Mouse (Mus musculus): ENCODE measurements around the gene Dynlt1a. TPM values are rescaled to one million over a fixed set of nuclear protein-coding genes. Genes with fewer than 3 reads are reported as not detected.
"Not testable (repeated sequence)": the region's sequence is repeated elsewhere in the genome, so short reads cannot be mapped to it uniquely, and the experiment has no call there.

Dynlt1a gene
- polyA plus RNA-seq (2017; shearing (Covaris generic)) = 1 to 10 TPM; 7.5 to 8.5 TPM

DNA sequence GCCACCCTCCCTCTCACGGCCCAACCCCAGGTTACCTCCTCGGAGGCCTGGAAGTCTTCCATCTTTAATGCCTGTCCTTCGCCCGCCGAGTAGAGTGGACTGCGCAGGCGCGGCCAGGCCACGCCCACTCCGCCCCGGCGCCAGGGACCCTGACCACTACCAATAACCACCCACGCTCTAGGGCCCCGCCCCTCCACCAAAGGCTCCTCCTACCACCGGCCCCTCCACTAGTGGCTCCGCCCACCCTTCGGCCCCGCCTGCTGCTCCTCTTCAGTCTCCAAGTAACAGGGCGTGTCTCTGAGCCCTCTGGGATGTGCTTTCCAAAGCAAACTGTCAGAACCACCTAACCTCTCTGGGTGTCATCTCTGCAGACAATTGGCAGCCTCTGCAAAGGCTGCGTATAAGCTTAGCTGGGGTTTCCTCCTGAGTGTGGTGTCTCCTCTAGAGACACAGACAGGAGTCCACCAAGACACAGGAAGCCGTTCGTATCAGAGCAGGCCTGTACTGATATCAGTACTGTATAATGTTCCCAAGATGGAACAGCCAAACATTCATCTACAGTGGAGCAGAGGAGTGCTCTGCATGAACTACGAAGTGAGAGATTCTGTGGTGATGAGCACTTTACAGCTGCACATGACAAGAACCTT, at the start of gene Dynlt1a:
Dynlt1a (minus strand) TSS at position 162 of the 647 bp plus-strand sequence.
- peak; percentile 89 for ATAC-seq

DNA sequence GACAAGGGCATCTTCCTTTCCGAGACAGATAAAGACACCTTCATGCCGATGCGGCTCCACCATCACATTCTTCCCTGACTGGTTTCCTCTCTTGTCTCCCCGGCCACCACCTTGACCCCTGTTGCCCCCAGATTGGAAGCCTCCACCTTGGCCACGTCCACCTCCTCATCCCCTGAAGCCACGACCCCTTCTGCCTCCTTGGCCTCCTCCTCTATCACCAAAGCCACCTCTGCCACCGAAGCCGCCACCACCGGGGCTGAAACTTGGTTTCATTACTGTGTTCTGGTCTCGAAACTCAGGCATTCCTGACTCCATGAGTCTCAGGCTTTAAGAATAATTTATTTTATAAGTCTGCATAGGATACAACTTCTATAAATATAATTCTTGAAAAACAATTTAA, 38.0 kb upstream of the Dynlt1a start:
- ATAC-seq = not testable (repeated sequence)

DNA sequence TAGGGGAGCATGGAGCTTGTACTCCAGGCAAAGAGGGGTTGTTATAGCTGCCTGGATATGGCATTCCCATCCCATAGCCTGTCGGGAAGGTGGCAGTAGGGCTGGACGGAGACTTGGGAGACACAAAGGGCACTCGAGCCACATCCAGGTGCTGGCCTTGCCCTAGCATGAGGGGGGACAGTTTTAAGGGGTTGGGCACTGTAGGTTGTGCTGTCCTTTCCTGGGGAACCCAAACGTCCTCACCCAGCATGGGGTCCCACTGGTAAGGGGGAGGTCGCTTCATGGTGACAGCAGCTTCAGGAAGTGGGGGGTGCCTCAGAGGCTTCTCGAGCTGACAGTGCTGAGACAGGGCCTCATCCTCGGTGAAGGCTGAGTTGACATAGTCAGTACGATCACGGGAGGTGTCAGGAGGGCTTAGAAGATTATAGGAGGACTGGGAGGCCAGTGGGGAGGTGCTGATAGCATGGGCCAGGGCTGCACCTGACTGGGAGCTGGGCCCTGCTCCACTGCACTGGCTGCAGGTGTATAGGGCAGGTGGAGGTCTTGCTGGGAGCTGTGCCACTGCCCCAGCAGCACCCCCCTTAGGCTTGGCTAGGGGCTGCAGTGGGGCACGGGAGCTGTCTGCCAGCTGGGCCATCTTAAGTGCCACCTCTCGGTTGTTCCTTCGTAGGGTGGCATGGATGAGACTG, 25.4 kb upstream of the Dynlt1a start:
- not testable (repeated sequence) for ATAC-seq

DNA sequence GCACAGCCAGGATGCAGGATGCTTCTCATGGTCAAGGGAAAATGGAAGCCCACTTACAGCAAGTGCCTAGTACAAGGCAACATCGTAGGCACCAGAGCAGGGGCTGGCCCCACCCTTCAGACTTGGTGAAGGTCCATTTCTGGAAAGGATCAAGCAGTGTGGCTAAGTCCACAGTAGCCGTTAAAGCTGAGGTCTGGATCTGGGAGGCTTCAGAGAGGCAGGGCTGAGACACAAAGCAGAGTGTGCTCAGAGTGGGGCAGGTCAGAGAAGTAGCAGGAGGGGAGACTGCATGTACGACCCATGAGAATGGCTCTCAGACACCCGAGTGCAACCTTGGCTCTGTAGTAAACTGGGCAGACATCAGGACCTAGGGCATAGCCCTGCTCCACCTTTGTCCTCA, 11.7 kb upstream of the Dynlt1a start:
- ATAC-seq = not testable (repeated sequence)

DNA sequence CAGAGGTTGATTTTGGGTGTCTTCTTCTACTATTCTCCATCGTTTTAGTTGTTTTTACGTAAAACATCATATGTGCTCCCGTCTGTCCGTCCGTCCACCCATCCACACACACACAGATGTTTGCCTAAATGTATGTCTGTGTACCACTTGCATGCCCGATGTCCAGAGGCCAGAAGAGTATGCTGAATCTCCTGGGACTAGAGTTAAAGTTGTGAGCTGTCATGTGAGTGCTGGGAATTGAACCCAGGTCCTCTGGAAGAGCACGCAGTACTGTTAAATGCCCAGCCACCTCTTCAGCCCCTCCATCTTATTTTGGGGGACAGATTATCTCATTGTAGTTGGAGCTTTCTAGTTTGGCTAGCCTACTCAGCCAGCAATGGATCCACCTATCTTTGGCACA, 10.3 kb upstream of the Dynlt1a start:
- not testable (repeated sequence) for ATAC-seq

DNA sequence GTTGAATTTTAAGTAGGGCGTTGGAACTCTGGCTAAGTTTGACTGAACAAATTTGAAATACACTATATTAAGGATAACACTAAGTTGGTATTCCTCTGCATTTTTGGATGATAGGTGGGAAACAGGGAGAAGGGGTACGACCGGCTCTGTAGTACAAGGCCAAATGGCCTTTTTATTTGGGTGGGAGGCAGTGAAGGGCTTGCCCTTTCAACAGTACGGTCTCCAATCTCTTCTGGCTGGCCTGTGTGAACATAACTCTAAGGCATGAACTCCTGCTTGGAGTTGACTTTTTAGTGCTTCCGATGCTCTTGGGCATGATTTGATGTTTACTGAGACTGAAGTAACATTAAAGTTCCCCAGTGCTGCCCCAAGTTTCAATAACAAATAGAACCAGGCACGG, 8.2 kb upstream of the Dynlt1a start:
- not testable (repeated sequence) for ATAC-seq

DNA sequence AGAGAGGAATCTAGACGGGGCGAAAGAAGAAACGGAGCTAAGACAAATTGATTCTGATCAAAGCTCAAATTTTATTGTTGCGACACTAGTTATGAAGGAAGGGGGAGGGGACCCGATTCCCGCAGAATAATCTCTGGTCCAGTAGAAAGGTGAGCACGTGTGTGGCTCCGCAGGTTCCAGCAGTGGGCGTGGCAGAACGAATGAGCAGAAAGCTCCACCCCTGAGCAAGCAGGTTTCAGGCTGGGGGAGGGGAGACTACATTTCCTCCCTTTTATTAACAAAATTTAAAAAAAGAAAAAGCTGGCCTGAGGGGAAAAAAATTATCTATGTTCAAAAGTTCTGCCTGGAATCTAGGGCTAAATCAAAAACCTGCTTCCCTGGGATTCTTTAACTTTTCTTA, 7.7 kb upstream of the Dynlt1a start:
- ATAC-seq = not testable (repeated sequence)

DNA sequence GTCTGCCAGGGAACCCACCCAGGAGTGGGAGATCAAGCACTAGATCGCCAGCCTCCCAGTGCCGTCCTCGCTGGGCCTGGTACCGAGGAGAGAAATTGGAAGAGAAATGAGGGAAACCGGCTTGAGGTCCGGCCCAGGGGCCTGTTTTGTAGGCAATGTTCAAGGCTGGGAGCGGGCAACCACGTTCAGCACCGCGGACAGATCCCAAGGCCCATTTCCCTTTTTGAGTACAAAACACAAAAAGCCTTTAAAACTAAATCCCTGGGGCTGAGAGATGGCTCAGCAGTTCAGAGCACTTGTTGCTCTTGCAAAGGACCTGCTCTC, 4.4 kb upstream of the Dynlt1a start:
- not testable (repeated sequence) for ATAC-seq

DNA sequence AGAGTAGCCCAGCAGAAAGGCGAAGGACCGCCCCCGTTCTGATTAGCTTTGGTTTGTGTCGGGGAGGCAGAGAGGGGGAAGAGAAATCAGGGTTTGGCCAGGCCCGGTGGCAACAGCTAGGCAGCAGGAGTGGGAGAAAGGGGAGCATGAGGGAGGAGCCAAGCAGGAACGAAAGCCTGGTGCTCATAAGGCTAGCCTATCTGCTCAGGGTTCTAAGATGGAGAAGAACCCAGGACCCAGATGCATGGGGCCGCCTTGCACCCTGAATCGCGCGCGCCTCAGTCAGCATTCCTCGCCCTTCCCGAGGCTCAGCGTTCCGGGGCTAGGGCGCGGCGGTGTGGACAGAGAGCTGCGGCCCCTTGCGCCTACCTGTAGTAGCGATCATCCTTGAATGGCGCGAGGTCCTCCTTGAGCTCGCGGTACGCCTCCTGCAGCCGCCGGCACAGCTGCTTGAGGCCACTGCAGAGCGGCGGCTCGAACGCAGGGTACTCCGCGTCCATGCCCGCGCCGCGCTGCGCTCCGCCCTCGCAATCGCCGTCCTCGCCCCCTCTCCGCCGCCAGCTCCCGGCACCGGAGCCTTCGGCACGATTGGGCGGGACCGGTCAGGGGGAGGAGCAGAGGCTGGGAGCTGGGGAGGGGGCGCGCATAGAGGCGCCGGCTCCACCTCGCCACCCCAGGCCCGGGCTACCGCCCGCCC, 3.9 kb upstream of the Dynlt1a start:
- ATAC-seq = not testable (repeated sequence)

DNA sequence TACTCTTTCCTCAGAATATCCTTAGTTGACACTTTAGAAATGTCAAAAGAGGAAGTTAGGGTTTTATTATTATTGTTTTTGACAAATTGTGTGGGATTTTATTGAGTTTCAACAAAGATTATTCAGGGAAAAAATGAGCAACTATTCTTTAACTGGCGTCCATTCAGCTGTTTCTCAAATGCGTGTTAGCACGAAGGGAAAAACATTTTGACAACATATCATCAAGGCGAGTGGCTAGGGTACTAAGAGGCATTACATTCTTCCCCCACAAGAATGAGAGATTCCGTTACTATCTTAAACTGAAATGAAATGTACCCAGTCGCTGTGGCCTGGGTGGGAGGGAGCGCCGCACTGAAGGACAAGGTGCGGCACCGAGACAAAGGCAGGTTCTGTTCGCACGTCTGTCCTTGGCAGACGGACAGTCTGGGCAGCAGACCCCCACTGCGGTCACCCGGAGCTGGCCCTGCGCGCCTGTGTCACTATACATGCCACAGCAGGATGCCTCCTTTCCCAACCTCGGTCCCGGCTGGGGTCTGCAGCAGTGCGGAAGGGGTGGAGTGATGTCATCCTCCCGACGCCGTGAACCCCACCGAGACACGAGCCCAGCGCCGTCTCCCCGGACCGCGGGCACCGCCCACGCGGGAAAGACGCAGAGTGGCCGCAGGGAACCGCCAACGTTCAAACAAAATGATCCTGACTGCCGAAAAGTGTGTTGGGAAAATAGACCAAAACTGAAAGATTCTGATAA, 747 bp downstream of the Dynlt1a start:
- peak; percentile 8 for ATAC-seq

DNA sequence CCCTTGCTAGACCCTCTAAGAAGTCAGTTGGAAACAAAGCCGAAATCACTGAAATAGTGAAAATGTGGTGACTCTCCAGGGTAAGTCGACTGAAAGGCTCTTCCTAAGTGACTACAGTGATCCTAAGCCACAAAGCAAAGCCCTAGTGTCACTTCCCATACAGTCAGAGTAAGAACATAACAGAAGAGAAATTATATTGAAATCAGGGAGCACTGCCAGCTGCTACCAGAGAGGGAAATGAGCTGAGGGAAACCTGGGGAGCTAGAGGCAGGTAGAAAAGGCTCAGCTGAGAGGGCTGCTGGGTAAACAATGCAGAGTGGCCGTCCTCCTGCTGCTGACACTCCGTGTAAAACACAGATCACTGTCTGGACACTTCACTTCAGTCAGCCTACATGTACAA, 1.6 kb downstream of the Dynlt1a start:
- ATAC-seq = not testable (repeated sequence)

DNA sequence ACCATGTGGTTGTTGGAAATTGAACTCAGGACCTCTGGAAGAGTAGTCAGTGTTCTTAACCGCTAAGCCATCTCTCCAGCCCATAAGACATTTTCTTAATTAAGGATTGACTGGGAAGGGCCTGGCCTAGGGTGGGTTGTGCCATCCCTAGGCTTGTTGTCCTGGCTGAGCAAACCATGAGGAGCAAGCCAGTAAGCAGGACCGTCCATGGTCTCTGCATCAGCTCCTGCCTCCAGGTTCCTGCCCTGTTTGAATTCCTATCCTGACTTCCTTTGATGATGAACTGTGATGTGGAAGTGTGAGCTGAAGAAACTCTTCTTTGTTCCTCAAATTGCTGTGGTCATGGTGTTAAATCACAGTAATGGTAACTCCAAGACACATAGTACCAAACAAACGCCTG, 2.8 kb downstream of the Dynlt1a start:
- ATAC-seq = not testable (repeated sequence)

DNA sequence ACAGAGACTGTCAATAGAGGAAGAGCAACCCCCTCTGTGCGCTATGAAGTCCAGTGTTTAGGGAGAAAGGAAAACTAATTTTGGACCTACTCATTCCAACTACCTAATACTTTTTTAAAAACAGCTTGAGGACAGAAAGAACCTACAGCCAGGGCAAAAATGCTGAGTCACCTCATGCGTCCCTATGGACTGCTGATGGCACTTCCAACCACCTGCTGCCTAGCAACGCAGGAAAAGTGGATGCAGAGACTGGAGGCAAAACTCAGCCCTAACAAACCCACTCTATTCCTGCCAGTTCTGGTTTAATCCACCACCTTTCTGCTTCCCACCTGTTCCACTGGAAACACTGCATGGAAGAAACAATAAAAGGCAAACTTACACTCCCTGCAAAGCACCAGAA, 4.5 kb downstream of the Dynlt1a start:
- not testable (repeated sequence) for ATAC-seq

DNA sequence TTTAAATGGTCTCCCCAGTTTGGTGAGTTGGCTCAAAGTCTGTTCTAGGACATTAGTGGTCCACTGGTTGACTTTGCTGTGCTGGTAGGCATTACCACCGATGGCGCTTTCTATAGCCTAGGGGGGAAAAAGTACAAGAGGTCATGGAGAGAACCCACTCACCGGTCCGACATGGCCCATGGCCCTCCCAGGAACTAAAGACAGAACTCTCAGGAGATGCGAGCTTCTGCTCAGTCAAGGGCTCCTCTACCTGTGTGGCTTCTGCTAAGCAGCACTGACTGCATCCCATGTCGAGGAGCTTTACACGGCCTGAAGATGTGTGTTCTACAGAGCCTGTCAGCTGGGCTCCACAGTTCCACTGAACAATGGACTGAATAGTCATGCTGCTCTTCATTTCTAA, 5.6 kb downstream of the Dynlt1a start:
- not testable (repeated sequence) for ATAC-seq

DNA sequence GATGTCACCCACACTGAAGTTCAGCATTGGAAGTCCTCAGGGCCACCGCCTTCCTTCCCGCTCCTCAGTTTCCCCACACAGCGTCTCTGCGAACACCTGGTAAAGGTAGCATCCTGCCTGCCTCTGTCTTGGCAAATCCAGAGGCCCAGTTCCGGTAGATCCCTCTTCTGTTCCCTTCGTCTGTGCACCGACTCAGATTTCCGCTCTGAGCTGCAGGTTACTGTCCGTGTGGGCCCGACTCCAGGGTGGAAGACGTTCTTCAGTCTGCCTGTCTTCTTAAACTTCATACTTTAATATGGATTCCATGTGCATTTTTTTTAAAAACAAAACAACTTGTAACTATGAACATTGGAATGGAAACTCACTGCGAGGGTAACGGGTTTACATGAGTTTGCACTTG, 10.8 kb downstream of the Dynlt1a start:
- ATAC-seq = not testable (repeated sequence)

DNA sequence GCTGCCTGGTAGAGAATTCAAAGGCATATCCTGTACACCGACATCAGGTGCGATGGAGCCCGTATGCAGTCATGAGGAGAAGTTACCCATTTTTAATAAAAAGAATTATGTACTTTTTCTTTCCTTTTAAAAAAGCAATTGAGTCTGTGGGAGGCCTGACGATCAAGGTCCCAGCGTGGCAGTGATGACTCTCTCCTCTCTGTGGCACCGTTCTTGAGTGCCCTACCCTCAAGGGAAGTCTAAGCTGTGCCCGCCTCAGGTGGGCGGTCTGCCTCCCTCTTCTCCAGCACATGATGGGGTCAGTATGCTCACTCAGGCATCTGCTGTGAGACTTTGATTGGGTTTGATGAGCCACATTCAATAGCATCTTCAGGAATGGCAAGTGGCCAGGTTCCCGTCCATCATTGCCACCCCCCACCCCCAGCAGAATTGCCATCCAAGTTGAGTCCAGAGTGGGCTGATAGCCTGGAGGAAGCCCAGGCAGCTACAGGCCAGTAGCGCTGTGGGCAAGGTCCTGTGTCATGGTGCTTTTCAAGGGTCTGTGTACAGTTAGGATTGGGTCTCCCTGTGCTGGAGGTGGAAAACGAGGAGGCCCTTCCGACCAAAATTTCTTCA, 11.5 kb downstream of the Dynlt1a start:
- ATAC-seq = not testable (repeated sequence)

DNA sequence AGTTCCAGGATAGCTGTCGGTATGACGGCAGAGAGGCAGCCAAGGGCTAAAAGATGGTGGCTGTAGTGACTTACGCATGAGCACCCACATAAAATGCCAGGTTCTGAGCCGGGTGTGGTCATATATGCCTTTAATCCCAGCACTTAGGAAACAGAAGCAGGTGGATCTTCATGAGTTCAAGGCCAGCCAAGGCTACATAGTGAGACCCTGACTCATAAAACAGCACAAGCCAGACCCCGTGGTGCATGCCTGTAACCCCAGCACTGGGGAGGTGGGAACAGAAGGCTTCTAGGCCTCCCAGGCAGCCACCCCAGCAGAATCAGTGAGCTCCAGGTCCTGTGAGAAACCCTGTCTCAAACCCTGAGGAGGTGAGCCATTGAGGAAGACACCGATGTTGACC, 12.4 kb downstream of the Dynlt1a start:
- ATAC-seq = not testable (repeated sequence)

DNA sequence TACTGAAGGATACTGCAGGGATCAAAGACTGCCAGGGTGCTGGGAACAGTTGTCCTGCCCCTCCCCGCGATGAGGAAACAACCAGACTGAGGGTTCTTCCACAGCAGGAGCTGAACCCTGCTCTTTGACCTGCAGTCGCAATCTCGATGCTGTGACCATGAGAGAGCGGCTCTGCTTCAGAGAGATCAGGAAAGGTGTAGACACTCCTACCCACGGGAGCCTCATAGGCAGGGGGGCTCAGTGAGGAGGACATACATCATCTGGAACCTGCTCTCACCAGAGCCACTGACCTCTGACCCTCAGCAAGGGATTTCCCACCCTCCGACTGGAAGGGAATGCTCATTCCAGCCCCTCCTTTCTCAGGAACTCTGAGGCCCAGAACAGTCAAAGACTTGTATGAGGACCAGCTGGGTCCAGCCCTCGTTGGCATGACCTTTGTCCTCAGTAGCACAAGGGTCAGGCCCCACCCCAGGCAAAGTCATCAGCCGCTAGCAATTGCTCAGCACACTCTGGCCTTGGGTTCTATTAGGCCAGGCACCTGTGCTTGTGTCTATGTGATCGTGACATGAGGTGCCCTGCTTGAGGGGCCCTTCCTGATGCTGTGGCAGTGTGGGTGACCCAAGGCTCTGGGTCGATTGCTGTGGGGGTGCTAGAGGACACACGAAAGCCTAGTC, 17.0 kb downstream of the Dynlt1a start:
- not testable (repeated sequence) for ATAC-seq

DNA sequence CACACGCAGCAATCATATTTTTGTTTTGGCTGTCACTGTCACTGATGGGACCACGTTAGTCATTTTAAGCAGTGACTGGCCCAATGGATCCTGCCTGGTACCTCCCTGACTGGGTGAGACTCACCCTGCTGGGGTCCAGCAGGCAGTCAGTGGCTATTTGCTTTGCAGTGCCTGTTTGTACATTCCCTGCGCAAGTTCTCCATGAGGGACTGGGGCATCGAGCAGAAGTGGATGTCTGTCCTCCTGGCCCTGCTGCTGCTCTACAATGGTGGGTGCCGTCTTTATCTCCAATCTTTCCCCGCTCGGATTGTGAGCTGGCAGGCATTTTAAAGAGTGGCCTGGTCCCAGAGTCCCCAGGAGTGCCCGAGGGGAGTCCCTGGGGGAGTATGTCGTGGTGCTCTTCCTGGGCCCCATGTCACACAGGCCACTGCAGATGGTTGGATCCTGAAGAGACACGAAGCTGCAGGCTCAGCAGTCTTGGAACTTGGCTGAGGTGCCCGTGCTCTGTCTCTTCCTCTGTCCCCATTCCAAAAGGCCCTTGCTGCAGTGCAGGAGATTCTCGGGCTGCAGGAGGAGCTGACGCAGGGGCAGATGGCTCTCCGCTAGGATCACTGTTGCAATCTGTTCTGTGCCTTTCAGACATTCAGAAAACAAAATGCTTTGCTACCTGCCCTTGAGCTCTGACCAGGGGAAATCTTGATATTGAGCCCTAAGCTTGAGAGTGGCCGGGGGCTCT, 20.1 kb downstream of the Dynlt1a start:
- ATAC-seq = not testable (repeated sequence)

DNA sequence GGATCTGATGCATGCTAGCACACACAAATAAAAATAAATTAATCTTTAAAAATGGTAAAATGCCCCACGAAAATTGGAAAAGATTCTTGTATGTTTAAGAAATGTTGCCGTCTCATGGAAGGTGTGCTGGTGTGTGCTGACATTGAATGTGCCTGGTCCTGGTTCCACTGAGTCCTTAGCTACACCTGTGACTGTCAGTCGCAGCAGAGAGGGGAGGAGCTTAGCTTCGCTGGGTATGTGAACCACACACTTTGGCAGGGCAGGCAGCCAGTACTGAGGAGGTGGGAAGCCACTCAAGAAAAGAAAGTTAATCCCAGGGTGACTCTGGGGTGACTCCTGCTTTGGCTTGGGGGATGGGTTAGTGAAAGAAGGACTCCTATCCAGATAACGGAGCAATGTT, 23.4 kb downstream of the Dynlt1a start:
- ATAC-seq = not testable (repeated sequence)

DNA sequence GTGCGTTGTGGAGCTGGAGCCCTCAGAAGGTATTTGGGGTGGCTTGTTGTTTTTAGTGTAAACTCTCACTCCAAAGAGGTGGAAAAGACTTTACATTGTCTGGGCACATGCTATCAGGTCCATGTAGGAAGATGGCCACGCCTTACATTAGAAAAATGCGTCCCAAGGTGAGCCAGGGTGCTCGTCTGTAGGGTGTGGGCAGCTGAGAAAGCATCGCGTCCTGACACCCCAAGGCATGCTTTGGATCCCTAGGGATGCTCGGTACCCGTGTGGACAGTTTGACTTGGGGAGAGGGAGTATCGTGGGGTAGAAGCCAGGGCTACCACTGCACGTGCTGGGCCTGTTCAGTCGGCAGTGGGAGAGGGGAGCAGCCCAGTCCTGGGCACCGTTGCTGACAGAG, 28.3 kb downstream of the Dynlt1a start:
- ATAC-seq = not testable (repeated sequence)

Measured in activated CD4-positive, CD25-positive, alpha-beta regulatory T cell, adult 4 months (primary cell).